Mouse (Mus musculus) midbrain, embryonic 14.5 days (tissue): ENCODE data around the gene 1700022I11Rik. TPM values are rescaled to one million over a fixed set of nuclear protein-coding genes. Genes with fewer than 3 reads are reported as not detected.
A peak's percentile ranks its signal among the peaks of the same experiment; 100 is the strongest.

Experiments used
- ATAC-seq: fragments of 200-750 bp; cut with Nextera tagmentation; 2 replicates; pipeline ENCODE4 v1.8.0; 2017; ENCODE audit warnings: moderate number of reproducible peaks, moderate library complexity; ENCODE audit not compliant: low FRiP score, low TSS enrichment
- DNase-seq: peaks from one replicate; pipeline ENCODE4 v3.0.0-alpha.2; 2015
- H3K27ac ChIP-seq: fragments of 300-500 bp; sonication (generic); replicated peaks from 2 replicates; pipeline ENCODE4 v1.5.1; 2014; ENCODE audit warnings: mild to moderate bottlenecking, low read depth, low read length, moderate library complexity
- H3K27me3 ChIP-seq: fragments of 300-500 bp; sonication (generic); 2 replicates; pipeline ENCODE4 v1.6.1; 2014; ENCODE audit warnings: low read length, control low read depth, mixed read lengths; ENCODE audit not compliant: control insufficient read depth, insufficient read depth
- H3K36me3 ChIP-seq: fragments of 300-500 bp; sonication (generic); 2 replicates; pipeline ENCODE4 v1.6.1; 2014; ENCODE audit warnings: low read length, control low read depth; ENCODE audit not compliant: control insufficient read depth, insufficient read depth
- H3K4me1 ChIP-seq: fragments of 300-500 bp; sonication (generic); 2 replicates; pipeline ENCODE4 v1.6.1; 2014; ENCODE audit warnings: mild to moderate bottlenecking, antibody characterized with exemption, low read length, control low read depth; ENCODE audit not compliant: control insufficient read depth, insufficient read depth
- H3K4me2 ChIP-seq: fragments of 300-500 bp; sonication (generic); 2 replicates; pipeline ENCODE4 v1.6.1; 2014; ENCODE audit warnings: mild to moderate bottlenecking, low read length, moderate library complexity
- H3K4me3 ChIP-seq: fragments of 300-500 bp; sonication (generic); replicated peaks from 2 replicates; pipeline ENCODE4 v1.5.1; 2014; ENCODE audit warnings: low read depth, low read length
- H3K9ac ChIP-seq: fragments of 300-500 bp; sonication (generic); replicated peaks from 2 replicates; pipeline ENCODE4 v1.6.1; 2014; ENCODE audit warnings: mild to moderate bottlenecking, low read length, moderate library complexity
- H3K9me3 ChIP-seq: fragments of 300-500 bp; sonication (generic); 2 replicates; pipeline ENCODE4 v1.6.1; 2016; ENCODE audit warnings: low read length, control low read depth, mixed read lengths; ENCODE audit not compliant: control insufficient read depth
- WGBS: fragments of 180-500 bp; shearing (Covaris S2); extraction: QIAGEN DNeasy Blood & Tissue Kit; methylation state at CpG from one replicate; pipeline ENCODE4 v1.1.7; 2014; 5-methylcytosine and 5-hydroxymethylcytosine counted together
- polyA plus RNA-seq: library from polyadenylated mRNA; unstranded; fragments of >200 nt; fragmentation: Nextera tagmentation; extraction: Ambion mirVana; gene quantifications from 2 replicates; pipeline ENCODE4 v1.2.1, GENCODE M21; 2014

The 1700022I11Rik gene
- polyA plus RNA-seq, 1 experiment from 2014 or later = 0.80 TPM

DNA sequence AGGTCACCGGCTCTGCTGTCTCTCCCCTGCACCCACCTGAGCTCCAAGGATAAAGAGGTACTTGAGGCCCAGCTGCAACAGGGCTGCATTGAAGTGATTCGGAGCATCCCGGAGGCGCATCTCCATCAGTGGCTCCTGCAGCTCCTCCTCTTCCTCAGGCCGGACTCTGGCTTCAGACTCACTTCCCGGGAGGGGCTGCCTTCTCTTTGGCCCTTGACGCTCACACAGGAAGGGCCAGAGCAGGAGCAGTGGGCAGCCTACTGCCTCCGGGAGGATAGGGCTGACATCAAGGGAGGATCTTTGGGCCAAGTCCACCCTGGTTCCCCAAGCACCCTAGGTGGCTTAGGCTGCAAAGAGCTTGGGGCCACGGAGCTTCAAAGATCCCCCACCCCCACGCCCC lies 49.8 kb downstream of the 1700022I11Rik start:
- 93% methylated on average over 10 of the region's 10 CpGs for WGBS
- DNase-seq (no peak), ATAC-seq (no peak)
- Histone ChIP-seq H3K4me1 (peaks cover 4% of the 10 kb centered on the region; the same call in 1 of the 2 replicates), H3K27ac (no peak overlapping the region), H3K27me3 (no peaks in the 10 kb centered on the region), H3K4me3 (no peak overlapping the region), H3K4me2 (no peak overlapping the region), H3K36me3 (peaks cover 75% of the 10 kb centered on the region), H3K9me3 (no peaks in the 10 kb centered on the region), H3K9ac (no peak overlapping the region)

DNA sequence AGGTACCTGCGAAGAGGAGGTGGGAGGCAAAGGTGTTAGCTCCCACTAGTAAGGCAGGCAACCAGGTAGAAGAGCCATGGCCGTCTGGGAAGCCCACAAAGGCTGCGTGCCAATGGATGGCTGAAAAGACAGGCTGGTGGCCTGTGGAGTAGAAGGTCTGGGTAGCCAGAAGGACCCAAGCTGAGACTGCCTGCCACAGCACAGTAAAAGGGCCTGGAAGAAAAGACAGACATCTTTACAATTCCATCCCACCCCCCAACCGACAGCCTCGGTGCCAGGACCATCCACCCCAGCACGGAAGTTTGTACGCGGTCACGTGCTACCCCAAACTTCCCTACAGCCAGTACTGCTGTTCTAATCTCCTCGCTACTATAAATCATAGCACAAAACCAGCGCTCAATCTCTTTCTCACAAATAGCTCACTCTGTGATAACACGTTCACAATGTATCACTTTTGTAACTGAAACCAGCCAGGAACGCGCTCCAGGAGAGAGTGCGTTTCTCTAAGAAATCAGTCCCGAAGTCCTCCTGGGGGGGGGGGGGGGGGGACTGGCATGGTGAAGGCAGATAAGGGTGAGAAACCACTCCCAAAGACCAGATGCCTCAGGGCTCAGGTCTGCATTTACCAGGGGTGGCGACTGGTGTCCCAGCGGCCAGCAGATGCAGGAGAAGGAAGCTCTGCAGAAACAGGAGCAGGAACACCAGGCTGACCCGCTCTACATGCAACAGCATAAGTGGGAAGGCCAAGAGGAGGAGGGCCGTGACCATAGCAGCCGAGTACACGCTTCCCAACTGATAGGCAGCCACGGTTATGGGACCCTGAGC lies 50.4 kb downstream of the 1700022I11Rik start:
- Histone ChIP-seq H3K27me3 (no peaks in the 10 kb centered on the region), H3K4me1 (peaks cover 11% of the 10 kb centered on the region), H3K4me3 (no peak overlapping the region), H3K27ac (no peak overlapping the region), H3K4me2 (no peak overlapping the region), H3K9ac (no peak overlapping the region), H3K36me3 (peaks cover 75% of the 10 kb centered on the region), H3K9me3 (no peaks in the 10 kb centered on the region)
- DNase-seq (no peak), ATAC-seq (no peak)
- WGBS = 94% methylated on average over 23 of the region's 23 CpGs

DNA sequence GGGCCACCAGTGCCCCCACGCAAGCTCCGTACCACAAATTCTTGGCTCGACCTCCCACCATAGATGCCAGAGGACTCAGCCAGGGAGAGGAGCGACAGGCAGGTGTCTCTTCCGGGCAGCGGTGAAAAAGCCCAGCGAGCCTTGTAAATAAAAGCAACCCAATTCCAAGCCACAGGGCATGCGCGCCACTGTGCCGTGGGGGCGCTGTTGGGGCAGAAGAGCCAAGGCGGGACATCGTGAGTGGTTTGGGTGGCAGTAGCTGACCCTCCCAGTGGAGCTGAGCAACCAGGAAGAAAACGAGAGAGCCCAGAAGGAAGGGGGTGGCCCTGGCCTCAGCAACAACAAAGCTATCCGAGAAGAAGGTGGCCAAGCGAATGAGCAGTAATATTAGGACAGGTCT lies 51.5 kb downstream of the 1700022I11Rik start:
- Histone ChIP-seq H3K27me3 (no peaks in the 10 kb centered on the region), H3K9me3 (no peaks in the 10 kb centered on the region), H3K4me1 (peaks cover 13% of the 10 kb centered on the region), H3K27ac (no peak overlapping the region), H3K36me3 (peaks cover 75% of the 10 kb centered on the region), H3K9ac (no peak overlapping the region), H3K4me3 (no peak overlapping the region), H3K4me2 (no peak overlapping the region)
- 80% methylated on average over 16 of the region's 16 CpGs for WGBS
- DNase-seq = no peak
- ATAC-seq = no peak

DNA sequence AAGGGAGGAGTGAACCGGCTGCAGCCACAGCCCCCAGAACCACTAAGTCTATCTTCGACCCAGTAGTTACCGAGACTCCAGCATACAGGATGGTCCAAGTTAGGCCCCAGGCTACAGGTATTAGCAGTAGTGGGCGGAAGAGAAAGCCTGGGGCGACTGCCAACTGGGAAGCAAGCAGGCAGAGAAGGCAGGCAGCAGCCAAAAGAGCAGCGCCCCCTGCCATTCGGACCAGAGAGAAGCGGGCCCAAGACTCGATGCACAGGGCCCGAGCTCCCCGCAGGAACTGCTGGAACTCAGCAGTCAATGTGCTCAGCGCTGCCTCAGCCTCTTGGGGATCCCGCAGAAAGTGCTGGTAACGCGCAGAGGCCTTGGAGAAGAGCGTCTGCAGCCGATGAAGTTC lies 51.9 kb downstream of the 1700022I11Rik start:
- peaks cover 75% of the 10 kb centered on the region for H3K36me3 ChIP-seq
- no peak for ATAC-seq
- no peak overlapping the region for H3K4me3 ChIP-seq
- no peak for DNase-seq
- 75% methylated on average over 17 of the region's 17 CpGs for WGBS
- H3K27me3 ChIP-seq = no peaks in the 10 kb centered on the region
- no peaks in the 10 kb centered on the region for H3K9me3 ChIP-seq
- peaks cover 13% of the 10 kb centered on the region for H3K4me1 ChIP-seq
- no peak overlapping the region for H3K4me2 ChIP-seq
- H3K27ac ChIP-seq = no peak overlapping the region
- no peak overlapping the region for H3K9ac ChIP-seq

DNA sequence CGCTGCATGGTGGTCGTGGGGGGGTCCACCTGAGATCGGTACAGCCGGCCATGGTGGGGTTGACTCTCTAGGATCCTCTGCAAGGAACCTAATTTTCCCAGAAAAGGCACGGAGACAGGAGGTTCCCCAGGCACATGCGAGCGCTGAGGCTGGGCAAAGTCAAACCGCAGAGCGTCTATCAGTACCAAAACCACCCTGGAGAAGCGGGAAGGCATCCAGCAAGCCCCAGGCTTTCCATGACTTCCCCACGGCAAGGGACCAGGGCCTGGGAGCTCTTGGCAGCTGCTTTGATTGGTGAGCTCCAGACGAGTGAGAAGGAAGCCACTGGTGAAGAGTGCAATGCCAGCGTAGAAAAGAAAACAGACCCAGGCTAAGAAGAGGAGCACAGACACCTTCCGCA lies 55.3 kb downstream of the 1700022I11Rik start:
- DNase-seq (no peak), ATAC-seq (no peak)
- H3K9me3 ChIP-seq = no peaks in the 10 kb centered on the region
- H3K36me3 ChIP-seq = peaks cover 74% of the 10 kb centered on the region
- peak overlapping the region; percentile 58 for H3K4me3 ChIP-seq
- H3K27ac ChIP-seq = peak overlapping the region; percentile 90
- H3K9ac ChIP-seq = peak overlapping the region; percentile 58
- no peaks in the 10 kb centered on the region for H3K27me3 ChIP-seq
- peaks cover 13% of the 10 kb centered on the region for H3K4me1 ChIP-seq
- WGBS = 85% methylated on average over 14 of the region's 14 CpGs
- H3K4me2 ChIP-seq = peak overlapping the region; percentile 63

DNA sequence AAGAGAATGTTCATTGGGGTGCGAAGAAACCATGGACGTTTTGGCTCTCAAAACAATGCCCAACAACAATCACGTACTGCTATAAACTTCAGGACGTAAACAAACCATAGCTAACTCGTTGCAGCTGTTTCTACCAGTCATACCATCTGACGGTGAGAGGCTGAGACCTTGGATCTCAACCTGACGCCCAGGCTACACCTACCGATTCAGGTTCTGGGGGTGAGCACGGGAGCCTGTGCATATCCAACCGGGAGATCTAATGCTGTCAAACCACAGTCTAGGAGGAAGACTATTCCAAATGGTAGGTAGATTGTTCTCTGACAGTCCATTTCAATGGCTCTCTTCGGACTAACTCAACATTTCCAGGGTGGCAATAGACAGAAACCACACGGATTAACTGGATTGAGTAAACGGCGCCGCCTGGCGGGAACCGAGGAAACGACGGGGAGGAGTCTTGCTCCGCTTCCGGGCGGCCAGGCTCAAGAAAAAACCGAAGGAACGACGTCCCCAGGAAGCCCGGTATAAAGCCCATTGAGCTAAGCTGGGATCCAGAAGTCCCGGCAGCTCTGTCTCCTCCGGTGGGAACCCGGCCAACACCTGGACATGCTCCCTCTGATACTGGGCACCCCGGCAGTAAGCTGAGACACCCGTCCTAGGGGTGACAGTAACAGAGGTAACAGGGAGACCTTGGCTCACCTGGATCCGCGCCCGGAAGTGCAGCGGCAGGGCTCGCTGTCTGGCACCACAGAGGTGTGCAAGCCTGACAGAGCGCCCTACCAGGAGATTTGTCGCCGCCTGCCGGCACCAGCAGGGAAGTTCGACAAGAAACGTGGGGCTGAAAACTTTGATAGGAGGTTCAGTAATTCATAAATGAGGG lies 55.9 kb downstream of the 1700022I11Rik start, which contains the start of gene Pigo:
TSS of gene Pigo (minus strand) at position 736 of the 877 bp plus-strand sequence.
- peaks cover 68% of the 10 kb centered on the region for H3K36me3 ChIP-seq
- no peaks in the 10 kb centered on the region for H3K27me3 ChIP-seq
- peak within 1 kb of the TSS; percentile 90 for H3K27ac ChIP-seq
- H3K4me3 ChIP-seq = peak within 1 kb of the TSS; percentile 58
- H3K9me3 ChIP-seq = no peaks in the 10 kb centered on the region
- DNase-seq (peak; percentile 97), ATAC-seq (peak; percentile 92)
- H3K4me1 ChIP-seq = peaks cover 19% of the 10 kb centered on the region
- H3K4me2 ChIP-seq = peak within 1 kb of the TSS; percentile 63
- WGBS = 9% methylated on average over 42 of the region's 42 CpGs
- H3K9ac ChIP-seq = peak within 1 kb of the TSS; percentile 58

DNA sequence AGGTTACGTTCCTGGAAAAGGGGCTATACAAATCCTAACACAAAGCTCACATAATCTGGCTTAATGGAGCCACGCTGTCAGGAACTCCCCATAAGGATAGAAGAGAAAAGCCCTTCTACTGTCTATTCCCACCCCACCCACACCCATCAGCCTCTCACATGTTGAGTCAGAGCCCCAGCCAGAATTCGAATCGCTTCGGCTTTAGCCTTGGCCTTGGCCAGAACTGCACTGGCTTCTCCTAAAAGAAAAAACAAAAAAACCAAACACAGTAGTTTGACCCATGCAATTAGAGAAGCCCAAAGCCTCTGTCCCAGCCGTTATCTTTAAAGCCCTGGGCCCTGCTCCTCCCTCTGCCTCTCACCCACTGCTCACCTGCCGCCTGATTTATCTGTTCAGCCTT lies 59.7 kb downstream of the 1700022I11Rik start:
- Histone ChIP-seq H3K4me1 (peaks cover 32% of the 10 kb centered on the region), H3K27ac (no peak overlapping the region), H3K9ac (no peak overlapping the region), H3K9me3 (no peaks in the 10 kb centered on the region), H3K4me3 (no peak overlapping the region), H3K36me3 (peaks cover 47% of the 10 kb centered on the region), H3K27me3 (no peaks in the 10 kb centered on the region), H3K4me2 (no peak overlapping the region)
- 92% methylated on average over 7 of the region's 7 CpGs for WGBS
- ATAC-seq (no peak), DNase-seq (no peak)

DNA sequence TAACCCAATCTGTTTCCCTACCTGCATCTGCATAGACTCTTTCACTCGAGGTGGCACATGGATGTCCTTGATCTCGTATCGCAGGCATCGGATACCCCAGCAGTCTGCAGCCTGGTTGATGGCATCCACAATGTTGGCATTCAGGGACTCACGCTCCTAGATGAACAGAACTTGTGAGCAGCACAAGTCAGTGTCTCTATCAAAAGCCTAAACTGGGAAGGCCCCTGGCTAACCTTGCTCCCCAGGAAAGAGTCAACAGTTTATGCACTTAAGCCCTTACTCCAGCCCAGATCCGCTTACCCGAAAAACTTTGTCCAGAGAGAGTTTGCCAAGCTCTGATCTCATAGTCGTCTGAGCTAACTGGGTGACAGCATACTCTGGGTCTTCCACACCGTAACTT lies 60.3 kb downstream of the 1700022I11Rik start:
- 94% methylated on average over 9 of the region's 9 CpGs for WGBS
- H3K4me1 ChIP-seq = peaks cover 26% of the 10 kb centered on the region
- H3K4me3 ChIP-seq = no peak overlapping the region
- no peaks in the 10 kb centered on the region for H3K9me3 ChIP-seq
- H3K27me3 ChIP-seq = no peaks in the 10 kb centered on the region
- no peak overlapping the region for H3K9ac ChIP-seq
- ATAC-seq = no peak
- no peak for DNase-seq
- H3K27ac ChIP-seq = no peak overlapping the region
- H3K36me3 ChIP-seq = peaks cover 54% of the 10 kb centered on the region
- H3K4me2 ChIP-seq = peak overlapping the region; percentile 87
